Mouse (Mus musculus) ovary, postnatal 14 days (tissue): ENCODE results near the gene Lrrc46.

Source experiments
- DNase-seq: peaks from one replicate; pipeline ENCODE4 v3.0.0; 2022; ENCODE audit warnings: low spot score

Gene Lrrc46

DNA sequence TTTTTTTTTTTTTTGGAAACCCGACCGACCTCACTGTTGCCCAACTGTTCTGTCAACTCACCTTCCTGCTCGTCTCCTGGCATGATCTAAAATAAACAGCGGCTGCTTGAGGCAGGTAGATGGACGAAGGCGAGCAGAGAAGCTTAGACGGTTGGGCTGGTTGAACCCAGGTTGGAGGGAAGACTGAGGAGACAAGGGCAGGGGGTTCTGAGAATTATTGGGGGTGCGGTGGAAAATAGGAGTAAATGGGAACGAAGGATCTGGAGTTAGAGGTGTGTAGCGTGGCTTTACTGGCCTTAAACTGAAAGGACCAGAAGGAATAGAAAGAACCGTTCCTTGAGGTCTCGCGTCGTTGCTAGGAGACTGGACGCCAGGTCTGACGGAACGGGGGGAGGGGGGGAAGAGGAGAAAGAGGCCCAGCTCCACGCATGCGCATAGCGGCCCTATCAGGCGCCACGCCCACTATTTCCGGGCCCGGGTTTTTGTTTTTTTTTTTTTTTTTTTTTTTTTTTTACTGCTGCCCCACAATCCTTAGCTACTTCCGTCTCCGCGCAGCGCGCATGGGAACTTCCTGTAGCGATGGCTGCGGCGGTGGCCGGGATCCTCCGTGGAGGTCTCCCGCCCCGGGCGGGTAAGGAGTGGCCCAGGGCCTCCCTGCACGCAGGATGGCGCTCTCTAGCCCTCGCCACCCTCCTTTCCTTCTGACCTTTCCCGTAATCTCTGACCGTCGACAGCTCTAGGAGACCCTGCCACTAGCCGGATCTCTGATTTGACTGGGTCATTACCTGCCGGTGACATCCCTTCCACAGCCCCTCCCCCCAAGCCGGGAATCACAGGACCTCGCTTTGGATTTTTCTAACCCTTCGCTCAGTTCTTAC lies at the start of gene Lrrc46, which contains the start of gene Mrpl10:
Gene Lrrc46, minus strand, starts transcription at position 386 of the 878 bp plus-strand sequence.
Gene Mrpl10, plus strand, starts transcription at position 539 of the 878 bp plus-strand sequence.
- peak; percentile 81 for DNase-seq

DNA sequence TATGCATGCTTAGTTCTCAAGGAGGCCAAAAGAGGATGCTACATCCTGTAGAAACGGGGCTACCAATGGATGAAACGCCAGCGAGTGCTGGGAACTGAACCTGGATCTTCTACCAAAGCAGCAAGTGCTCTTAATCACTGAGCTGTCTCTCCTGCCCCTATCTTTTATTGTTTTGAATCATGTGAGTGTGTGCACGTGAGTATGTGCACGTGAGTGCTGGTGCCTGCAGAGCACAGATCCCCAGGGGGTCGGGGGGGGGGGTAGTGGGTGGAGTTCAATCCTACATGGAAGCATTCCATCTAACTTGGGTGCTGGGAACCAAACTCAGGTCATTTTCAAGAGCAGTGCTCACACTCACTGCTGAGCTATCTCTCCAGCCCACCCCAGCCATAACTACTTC lies 45.2 kb upstream of the Lrrc46 start:
- DNase-seq: no peak

DNA sequence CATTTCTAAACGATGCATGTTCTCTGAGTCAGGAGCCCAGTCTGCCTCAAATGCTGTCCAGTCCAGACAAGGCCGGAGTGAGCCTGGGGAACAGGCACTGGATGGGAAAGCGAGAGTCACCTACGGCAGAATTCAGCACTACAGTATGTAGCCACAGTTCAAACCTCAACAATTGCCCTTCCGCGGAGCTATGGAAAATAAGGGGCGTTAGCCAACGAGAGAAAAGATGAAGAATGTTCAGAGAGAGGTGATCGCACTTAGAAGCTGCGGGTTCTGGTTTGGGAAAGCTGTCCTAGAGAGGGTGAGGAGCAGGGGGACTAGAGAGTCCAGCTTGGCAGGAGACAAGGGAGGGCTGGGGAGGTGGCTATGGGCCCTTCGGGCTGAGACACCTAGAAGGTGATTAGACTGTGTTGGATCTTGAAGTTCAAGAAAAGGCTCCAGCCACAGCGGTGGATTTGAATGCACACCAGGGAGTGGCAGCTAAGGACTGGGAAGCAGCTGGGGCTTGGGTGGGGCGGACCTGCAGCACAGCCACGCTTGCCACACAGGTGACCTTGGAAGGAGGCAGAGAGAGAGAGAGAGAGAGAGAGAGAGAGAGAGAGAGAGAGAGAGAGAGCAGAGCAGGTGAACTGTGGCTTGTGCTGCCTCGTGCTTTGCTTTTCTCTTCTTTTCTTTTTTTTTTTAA lies 43.8 kb upstream of the Lrrc46 start:
- DNase-seq: no peak

DNA sequence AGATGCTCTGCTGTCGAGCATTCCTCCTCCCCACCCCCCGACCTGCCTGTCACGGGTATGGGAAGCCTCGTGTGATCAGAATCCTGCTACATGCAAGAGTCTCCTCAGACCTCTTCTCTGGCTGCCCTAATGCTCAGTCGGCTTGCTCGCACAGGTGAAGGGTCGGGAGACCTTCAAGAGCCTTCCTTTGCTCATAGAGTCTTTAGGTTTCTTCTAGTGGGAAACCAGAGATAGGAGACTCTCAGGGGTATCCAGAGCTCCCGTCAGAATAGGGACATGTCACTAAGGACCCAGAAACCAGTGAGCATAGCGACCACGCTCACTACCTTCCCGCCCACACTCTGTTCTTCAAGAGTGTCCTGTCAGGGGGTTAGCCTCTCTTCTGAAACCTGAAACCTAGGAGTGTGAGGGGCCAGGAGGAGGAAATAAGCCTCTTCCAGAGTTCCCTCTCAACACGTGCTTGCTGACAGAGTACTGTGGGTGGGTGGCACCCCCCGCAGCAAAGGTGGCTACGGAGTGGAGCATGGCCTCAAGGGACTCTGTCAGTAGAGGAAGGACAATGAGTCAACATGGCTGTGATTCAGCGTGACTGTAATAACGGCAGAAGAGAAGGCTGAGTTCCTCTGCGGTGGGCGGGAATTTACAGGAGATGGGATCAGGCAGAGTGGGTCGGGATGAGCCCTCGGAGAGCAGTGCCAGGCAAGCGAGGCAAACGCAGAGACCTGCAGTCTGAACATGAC lies 42.4 kb upstream of the Lrrc46 start:
- no peak for DNase-seq

DNA sequence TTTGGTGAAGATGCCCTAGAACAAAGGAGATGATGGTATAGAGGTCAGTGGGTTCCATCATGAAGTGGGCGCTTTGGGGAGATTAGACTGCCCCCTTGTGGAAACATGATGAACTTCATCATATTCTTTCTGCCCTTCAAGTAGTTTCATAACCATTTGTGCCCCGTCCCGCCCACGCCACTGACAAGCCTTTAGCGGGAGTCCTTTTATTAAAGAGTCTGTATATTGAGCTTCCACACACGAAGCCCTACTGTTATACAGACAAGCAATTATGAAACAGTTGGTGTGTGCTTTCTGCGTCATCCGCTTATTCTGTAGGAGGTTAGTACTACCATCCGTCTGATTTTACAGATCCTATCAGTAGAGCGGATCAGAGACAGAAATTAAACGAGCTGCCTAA lies 41.8 kb upstream of the Lrrc46 start:
- DNase-seq: no peak

GRCm38 (mm10) chr11:97080291-97080690 lies 39.1 kb upstream of the Lrrc46 start:
- no peak for DNase-seq

DNA sequence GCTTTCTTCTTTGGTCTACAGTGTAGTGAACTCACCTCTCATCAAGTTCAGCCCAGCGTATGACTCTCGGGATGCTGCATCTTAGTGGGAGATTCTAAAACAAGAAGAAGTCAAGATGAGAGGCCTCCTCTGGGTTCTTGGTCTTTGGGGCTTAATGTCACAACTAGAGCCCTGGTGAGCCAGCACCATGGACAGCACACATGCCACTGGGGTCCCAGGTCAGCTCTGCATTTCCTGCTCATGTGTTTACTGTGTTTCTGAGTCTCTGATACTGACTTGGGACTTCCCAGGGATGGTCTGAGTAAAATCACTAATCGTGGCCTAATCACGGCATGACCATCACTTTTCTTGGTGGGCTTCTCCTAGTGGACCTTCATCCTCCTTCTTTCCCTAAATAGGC lies 37.5 kb upstream of the Lrrc46 start:
- DNase-seq: no peak

DNA sequence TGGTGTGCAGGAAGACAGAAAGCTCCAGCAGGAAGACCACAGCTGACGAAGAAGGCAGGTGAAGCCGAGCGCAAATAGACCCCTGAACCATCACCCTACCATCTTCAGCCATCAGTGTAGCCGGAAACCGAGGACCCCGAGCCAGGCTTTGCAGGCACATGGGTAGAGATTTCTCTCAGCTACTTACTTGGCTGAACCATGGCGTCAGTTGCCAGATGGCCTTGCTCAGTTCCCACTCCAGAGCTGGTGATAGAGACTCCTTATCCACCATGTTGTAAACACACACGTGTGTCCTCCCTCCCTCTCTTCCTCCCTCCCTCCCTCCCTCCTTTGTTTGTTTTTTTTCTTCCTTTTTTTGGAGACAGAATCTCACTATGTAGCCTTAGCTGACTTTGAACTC lies 33.0 kb upstream of the Lrrc46 start:
- DNase-seq: no peak

GRCm38 (mm10) chr11:97072533-97072932 lies 31.3 kb upstream of the Lrrc46 start:
- no peak for DNase-seq

- no peak for DNase-seq
Measured at GRCm38 (mm10) chr11:97071129-97071528, 29.9 kb upstream of the Lrrc46 start.

DNA sequence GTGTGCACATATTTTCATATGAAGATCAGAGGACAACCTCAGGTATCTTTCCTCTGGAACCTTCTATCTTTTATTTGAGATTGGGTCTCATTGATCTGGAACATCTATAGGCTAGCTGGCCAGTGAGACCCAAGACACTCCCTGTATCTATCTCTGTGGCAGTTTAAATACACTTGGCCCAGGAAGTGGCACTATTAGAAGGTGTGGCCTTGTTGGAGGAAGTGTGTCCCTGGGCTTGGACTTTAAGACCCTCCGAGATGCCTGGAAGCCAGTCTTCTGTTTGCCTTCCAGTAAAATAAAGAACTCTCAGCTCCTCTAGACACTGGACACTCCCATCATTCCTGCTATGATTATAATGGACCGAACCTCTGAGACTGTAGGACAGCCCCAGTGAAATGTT lies 28.6 kb upstream of the Lrrc46 start:
- DNase-seq: no peak

- no peak for DNase-seq
Measured at GRCm38 (mm10) chr11:97069333-97069732, 28.1 kb upstream of the Lrrc46 start.

DNA sequence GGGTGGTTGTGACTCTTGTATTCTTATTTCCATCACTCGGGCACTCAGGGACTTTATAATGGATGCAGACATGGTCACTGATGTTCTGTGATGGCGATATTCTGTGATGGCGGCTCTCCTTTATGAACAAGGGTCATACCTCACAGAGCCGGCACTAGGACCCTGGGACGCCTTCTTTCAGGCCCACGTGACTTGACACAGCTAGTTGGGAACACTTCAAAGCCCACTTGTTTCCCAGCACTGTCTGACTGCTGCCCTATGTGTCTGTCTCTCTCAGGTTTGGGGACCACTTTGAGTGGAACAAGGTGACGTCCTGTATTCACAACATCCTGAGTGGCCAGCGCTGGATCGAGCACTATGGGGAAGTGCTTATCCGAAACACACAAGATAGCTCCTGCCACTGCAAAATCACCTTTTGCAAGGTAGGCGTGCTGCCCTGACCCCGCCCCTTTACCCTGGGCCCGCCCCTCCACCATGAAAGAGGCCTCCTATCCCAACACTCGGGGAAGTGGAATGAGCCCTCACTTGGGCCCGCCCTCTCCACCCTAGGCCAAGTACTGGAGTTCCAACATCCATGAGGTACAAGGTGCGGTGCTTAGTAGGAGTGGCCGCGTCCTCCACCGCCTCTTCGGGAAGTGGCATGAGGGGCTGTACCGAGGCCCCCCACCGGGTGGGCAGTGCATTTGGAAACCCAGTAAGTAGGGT lies 25.6 kb upstream of the Lrrc46 start:
- DNase-seq: no peak

DNA sequence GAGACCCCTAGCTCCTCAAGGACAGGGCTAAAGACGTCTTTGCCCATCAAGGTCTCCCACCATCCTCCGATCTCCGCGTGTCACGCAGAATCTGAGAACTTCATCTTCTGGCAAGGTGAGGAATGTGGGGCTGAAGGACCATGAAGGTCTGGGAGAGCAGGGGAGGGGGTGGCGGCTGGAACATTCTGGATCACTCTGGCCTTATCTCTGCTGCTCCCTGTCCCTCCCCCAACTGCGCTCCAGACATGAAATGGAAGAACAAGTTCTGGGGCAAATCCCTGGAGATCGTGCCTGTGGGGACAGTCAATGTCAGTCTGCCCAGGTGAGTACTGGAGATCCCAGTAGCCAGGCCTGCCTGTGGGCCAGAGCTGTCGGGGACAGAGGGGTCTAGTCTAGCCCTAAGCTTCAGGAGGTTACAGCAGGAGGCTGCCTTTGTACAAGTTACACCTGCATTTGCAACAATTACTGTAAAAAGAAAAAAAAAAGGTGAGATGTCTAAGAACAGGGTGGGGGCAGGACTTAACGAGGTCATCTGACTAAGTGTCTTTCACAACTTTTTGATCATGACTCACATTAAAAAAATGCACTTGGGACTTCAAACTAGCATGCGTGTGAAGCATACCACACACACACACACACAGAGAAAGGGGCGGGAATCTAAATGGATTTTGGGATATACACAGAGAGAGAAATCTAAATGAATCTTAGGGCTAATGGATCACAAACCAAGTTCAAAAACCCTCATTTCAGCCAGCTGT lies 24.5 kb upstream of the Lrrc46 start:
- DNase-seq: no peak

GRCm38 (mm10) chr11:97063921-97064295 lies 22.7 kb upstream of the Lrrc46 start:
- no peak for DNase-seq

GRCm38 (mm10) chr11:97063274-97063920 lies 22.2 kb upstream of the Lrrc46 start:
- DNase-seq: no peak

DNA sequence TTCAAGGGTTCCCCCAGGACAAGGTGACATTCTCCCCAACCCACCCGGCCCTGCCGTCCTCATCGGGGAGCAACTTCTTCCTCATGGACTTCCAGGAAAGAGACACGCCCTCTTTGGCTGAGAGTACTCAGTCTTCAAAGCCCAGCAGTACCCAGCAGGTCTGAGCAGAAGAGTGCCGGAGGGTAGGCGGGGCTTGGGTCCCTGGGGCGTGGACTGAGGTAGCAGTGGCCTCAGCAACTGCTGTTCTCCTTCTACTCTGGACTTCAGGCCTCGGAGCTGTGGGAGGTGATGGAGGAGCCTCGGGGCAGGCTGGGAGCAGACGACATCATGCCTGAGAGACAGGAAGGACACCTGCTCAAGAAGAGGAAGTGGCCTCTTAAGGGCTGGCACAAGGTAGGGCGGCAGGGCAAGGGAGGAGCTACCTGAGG lies 11.0 kb upstream of the Lrrc46 start:
- no peak for DNase-seq

DNA sequence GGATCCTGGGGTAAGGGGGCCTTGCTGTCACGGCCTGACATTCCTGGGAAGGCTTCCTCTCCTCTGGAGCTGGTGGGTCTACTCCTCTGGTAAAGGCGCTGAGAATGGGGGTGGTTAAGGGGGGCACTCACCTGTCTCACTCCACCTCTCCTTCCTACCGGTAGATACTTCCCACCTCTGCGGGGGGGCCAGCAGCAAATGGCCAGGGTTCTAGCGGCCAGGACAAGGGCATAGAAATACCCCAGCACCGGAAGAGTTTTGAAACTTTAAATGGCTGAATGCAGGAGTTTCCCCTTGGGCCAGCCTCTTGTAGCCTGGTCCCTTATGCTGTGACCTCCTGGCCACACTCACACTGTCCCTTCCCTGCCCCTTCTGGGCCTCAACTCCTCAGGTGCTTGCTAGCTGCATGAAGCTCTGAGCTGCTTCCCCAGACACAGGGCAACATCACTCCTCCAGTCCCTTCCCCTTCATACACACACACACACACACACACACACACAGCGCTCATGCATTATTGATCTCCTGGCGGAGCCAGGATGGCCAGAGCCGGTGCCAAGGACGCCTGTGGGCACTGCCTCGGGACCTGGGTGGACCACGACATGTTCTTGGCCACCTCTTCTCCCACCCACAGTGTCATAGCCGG lies 9.9 kb upstream of the Lrrc46 start:
- no peak for DNase-seq

GRCm38 (mm10) chr11:97050216-97050943 lies 9.2 kb upstream of the Lrrc46 start, which contains the start of gene Osbpl7:
Gene Osbpl7 (plus strand): TSS chr11:97050628.
- DNase-seq: peak; percentile 60
